Mouse (Mus musculus): ENCODE measurements around the gene Fam83c. TPM values are rescaled to one million over a fixed set of nuclear protein-coding genes. Genes with fewer than 3 reads are reported as not detected.

The Fam83c gene
- polyA plus RNA-seq, 3 experiments from 2014 or later: not detected

GRCm38 (mm10) chr2:155794674-155795445, 39.8 kb downstream of the Fam83c start:
- no peak for ATAC-seq

- no peak for ATAC-seq
Observed at GRCm38 (mm10) chr2:155792899-155793298, 41.8 kb downstream of the Fam83c start.

- no peak for ATAC-seq
Observed at GRCm38 (mm10) chr2:155787949-155788931, 46.4 kb downstream of the Fam83c start.

GRCm38 (mm10) chr2:155786905-155787304, 47.7 kb downstream of the Fam83c start:
- ATAC-seq: no peak

GRCm38 (mm10) chr2:155784534-155784933, 50.1 kb downstream of the Fam83c start:
- no peak for ATAC-seq

- no peak for ATAC-seq
Observed at GRCm38 (mm10) chr2:155779506-155779905, 55.1 kb downstream of the Fam83c start.

GRCm38 (mm10) chr2:155779066-155779465, 55.6 kb downstream of the Fam83c start:
- ATAC-seq: no peak

GRCm38 (mm10) chr2:155778004-155778403, 56.6 kb downstream of the Fam83c start:
- no peak for ATAC-seq

- no peak for ATAC-seq
Observed at GRCm38 (mm10) chr2:155777688-155777985, 57.0 kb downstream of the Fam83c start.

Other genes with a start within 250 kb of the Fam83c start
- gene Gss, start 242.0 kb downstream of the Fam83c start, polyA plus RNA-seq (2017; shearing (Covaris generic)): 10 to 100 TPM; 13.4 to 17.2 (median 15.1) TPM
- under 1 TPM in 1 of 3 experiments, not detected in 2; 0.12 TPM for gene Myh7b, start 223.6 kb downstream of the Fam83c start, polyA plus RNA-seq (2017; shearing (Covaris generic))
- 10 to 100 TPM; 38.5 to 56.7 (median 43.8) TPM for gene Trpc4ap, start 142.5 kb downstream of the Fam83c start, polyA plus RNA-seq (2017; shearing (Covaris generic))
- gene Edem2, start 105.4 kb downstream of the Fam83c start, polyA plus RNA-seq (2017; shearing (Covaris generic)): 10 to 100 TPM; 38.5 to 41.2 (median 39.8) TPM
- not detected for gene Gm17581, start 99.0 kb downstream of the Fam83c start, polyA plus RNA-seq (2017; shearing (Covaris generic))
- under 1 TPM in 1 of 3 experiments, not detected in 2; 0.23 TPM for gene Procr, start 83.7 kb downstream of the Fam83c start, polyA plus RNA-seq (2017; shearing (Covaris generic))
- gene Mmp24, start 59.5 kb downstream of the Fam83c start, polyA plus RNA-seq (2017; shearing (Covaris generic)): not detected
- gene BC029722, start 15.4 kb downstream of the Fam83c start, polyA plus RNA-seq (2017; shearing (Covaris generic)): 10 to 100 TPM; 12.6 to 16.8 (median 15.9) TPM
- 10 to 100 TPM; 65.0 to 78.8 (median 71.9) TPM for gene Eif6, start 7.9 kb downstream of the Fam83c start, polyA plus RNA-seq (2017; shearing (Covaris generic))
- 10 to 100 TPM; 34.5 to 47.4 (median 36.3) TPM for gene Uqcc1, start 95.5 kb upstream of the Fam83c start, polyA plus RNA-seq (2017; shearing (Covaris generic))
- gene Gm15557, start 105.9 kb upstream of the Fam83c start, polyA plus RNA-seq (2017; shearing (Covaris generic)): not detected
- gene Gdf5, start 110.5 kb upstream of the Fam83c start, polyA plus RNA-seq (2017; shearing (Covaris generic)): not detected
- gene Cep250, start 121.6 kb upstream of the Fam83c start, polyA plus RNA-seq (2017; shearing (Covaris generic)): 10 to 100 TPM; 30.4 to 48.2 (median 47.9) TPM
- 1 to 10 TPM; 1.4 to 1.8 (median 1.7) TPM for gene 6430550D23Rik, start 173.1 kb upstream of the Fam83c start, polyA plus RNA-seq (2017; shearing (Covaris generic))
- 100 to 1,000 TPM in 2 of 3 experiments, 10 to 100 TPM in 1; 97.9 to 172 (median 128) TPM for gene Ergic3, start 173.2 kb upstream of the Fam83c start, polyA plus RNA-seq (2017; shearing (Covaris generic))
- gene Fer1l4, start 218.1 kb upstream of the Fam83c start, polyA plus RNA-seq (2017; shearing (Covaris generic)): not detected
- under 1 TPM in 1 of 3 experiments, not detected in 2; 0.13 TPM for gene Spag4, start 230.3 kb upstream of the Fam83c start, polyA plus RNA-seq (2017; shearing (Covaris generic))